Mouse (Mus musculus) heart, postnatal 0 days (tissue): ENCODE data around the gene Yrdc.

Experiments
- CTCF ChIP-seq: IDR thresholded peaks from 2 replicates; pipeline ENCODE4 v1.5.1; 2016; ENCODE audit warnings: antibody characterized with exemption, control low read depth, low read depth
- EP300 ChIP-seq: IDR thresholded peaks from 2 replicates; pipeline ENCODE4 v1.6.1; 2016; ENCODE audit warnings: antibody characterized with exemption, low read depth

GRCm38 (mm10) chr4:124829671-124830070 lies 20.8 kb upstream of the Yrdc start:
- TF ChIP-seq CTCF (no peak), EP300 (no peak)
